Mouse (Mus musculus): Measurements from ENCODE around the gene Pramef12. TPM values are rescaled to one million over a fixed set of nuclear protein-coding genes. Genes with fewer than 3 reads are reported as not detected.
"Not testable (repeated sequence)": the region's sequence is repeated elsewhere in the genome, so short reads cannot be mapped to it uniquely, and the experiment has no call there.

Pramef12 gene
- polyA plus RNA-seq, 1 experiment from 2014 or later = 0.17 TPM

GRCm38 (mm10) chr4:144402712-144403111 is 5.6 kb downstream of the Pramef12 start:
- Histone ChIP-seq H3K27me3 (no peaks in the 10 kb centered on the region), H3K9ac (no peak overlapping the region), H3K4me1 (peaks cover 7% of the 10 kb centered on the region; the same call in 1 of the 2 replicates), H3K27ac (no peak overlapping the region), H3K9me3 (replicated peaks) (no peaks in the 10 kb centered on the region), H3K4me3 (replicated peaks) (no peak overlapping the region), H3K36me3 (no peaks in the 10 kb centered on the region), H3K4me2 (no peak overlapping the region)
- WGBS = 49% methylated on average over 4 of the region's 4 CpGs
- no peak for ATAC-seq (replicated peaks; ENCODE audit: low FRiP score)

DNA sequence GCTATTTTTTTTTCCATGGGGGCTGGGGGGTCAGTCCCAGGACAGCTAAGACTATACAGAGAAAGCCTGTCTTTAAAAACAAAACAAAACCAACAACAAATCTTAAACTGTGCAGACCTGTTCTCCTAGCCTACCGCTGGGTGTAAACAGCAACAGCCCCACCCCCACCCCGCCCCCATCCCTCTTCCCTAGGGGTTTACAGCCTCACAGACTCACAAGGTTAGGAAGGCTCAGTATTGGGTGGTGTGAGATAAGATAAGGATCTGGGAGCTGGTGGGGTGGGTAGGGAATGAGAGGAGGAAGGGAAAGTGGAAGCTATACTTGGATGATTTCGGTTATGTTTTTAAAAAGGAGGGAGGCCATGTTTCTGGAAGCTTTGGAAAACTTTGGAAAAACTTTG is 11.9 kb downstream of the Pramef12 start:
- Histone ChIP-seq H3K27ac (no peak overlapping the region), H3K36me3 (no peaks in the 10 kb centered on the region), H3K4me3 (replicated peaks) (no peak overlapping the region), H3K4me2 (no peak overlapping the region), H3K27me3 (no peaks in the 10 kb centered on the region), H3K4me1 (no peaks in the 10 kb centered on the region), H3K9me3 (replicated peaks) (no peaks in the 10 kb centered on the region), H3K9ac (no peak overlapping the region)
- no peak; the same call in 1 of the 2 replicates for ATAC-seq (replicated peaks; ENCODE audit: low FRiP score)
- WGBS = 38% methylated on average over 3 of the region's 3 CpGs

DNA sequence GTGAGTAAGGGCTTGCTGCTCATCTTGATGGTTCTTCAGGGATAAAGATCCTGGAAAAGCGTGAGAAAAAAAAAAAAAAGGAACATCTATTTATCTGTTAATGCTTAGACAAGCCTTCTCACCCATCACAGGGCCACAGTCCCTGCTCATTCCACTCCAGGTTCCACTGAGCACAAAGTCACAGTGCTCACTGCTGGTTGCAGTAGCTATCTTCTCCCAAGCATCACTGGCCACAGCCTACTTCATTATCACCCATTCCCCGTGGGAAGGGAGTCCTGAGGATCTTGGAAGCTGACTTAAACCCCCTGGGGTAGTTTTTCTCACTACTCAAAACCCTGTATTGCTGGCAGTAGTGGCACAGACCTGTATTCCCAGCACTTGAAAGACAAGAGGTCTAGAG is 30.4 kb downstream of the Pramef12 start, which contains the start of gene Pramef20:
Pramef20 (minus strand) TSS at position 23 of the 400 bp plus-strand sequence.
- WGBS = 48% methylated on average over 2 of the region's 2 CpGs
- no peak for ATAC-seq (replicated peaks; ENCODE audit: low FRiP score)
- H3K27me3 ChIP-seq = no peaks in the 10 kb centered on the region
- no peak within 1 kb of the TSS for H3K4me3 ChIP-seq (replicated peaks)
- H3K9me3 ChIP-seq (replicated peaks) = no peaks in the 10 kb centered on the region
- H3K36me3 ChIP-seq = no peaks in the 10 kb centered on the region
- no peak within 1 kb of the TSS for H3K9ac ChIP-seq
- no peak within 1 kb of the TSS for H3K4me2 ChIP-seq
- H3K27ac ChIP-seq = no peak within 1 kb of the TSS
- no peaks in the 10 kb centered on the region for H3K4me1 ChIP-seq

DNA sequence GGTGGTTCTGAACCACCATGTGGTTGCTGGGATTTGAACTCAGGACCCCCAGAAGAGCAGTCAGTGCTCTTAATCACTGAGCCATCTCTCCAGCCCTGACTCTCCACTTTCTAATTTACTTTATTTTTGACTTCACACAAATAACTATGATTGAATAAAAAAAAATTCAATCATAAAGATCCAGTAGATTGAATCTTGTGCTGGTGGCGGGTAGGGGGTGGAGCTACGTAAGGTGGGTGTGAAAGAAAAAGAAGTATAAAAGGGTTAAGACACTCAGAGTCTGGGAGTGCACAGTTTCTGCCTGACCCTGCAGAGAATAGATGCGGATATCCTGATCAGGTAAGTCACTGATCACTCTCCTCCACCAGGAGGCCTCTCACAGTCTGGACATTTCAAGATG is 50.6 kb downstream of the Pramef12 start, which contains the start of gene Gm13119:
Gm13119 (plus strand) TSS at position 301 of the 400 bp plus-strand sequence.
- not testable (repeated sequence) for H3K27ac ChIP-seq; H3K4me2 ChIP-seq; H3K9me3 ChIP-seq (replicated peaks); H3K4me1 ChIP-seq; H3K36me3 ChIP-seq; ATAC-seq (replicated peaks; ENCODE audit: low FRiP score); H3K4me3 ChIP-seq (replicated peaks); H3K27me3 ChIP-seq; H3K9ac ChIP-seq
- 89% methylated on average over 3 of the region's 3 CpGs for WGBS

Other genes starting within 250 kb of the Pramef12 start
- gene Oog3, start 245.8 kb downstream of the Pramef12 start, polyA plus RNA-seq (2015; fragmentation: Nextera tagmentation; extraction: Ambion mirVana) = not detected in 2 replicates
- gene Oog2, start 217.7 kb downstream of the Pramef12 start, polyA plus RNA-seq (2015; fragmentation: Nextera tagmentation; extraction: Ambion mirVana) = not detected in 2 replicates
- not detected in 2 replicates for gene C87977, start 195.1 kb downstream of the Pramef12 start, polyA plus RNA-seq (2015; fragmentation: Nextera tagmentation; extraction: Ambion mirVana)
- gene Pramel5, start 128.0 kb downstream of the Pramef12 start, polyA plus RNA-seq (2015; fragmentation: Nextera tagmentation; extraction: Ambion mirVana) = not detected in 2 replicates
- gene Gm13128, start 78.2 kb downstream of the Pramef12 start, polyA plus RNA-seq (2015; fragmentation: Nextera tagmentation; extraction: Ambion mirVana) = not detected in 2 replicates
- not detected in 2 replicates for gene Gm13119, start 50.5 kb downstream of the Pramef12 start, polyA plus RNA-seq (2015; fragmentation: Nextera tagmentation; extraction: Ambion mirVana)
- not detected in 2 replicates for gene Pramef20, start 30.5 kb downstream of the Pramef12 start, polyA plus RNA-seq (2015; fragmentation: Nextera tagmentation; extraction: Ambion mirVana)
- gene 1700012P22Rik, start 30.3 kb upstream of the Pramef12 start, polyA plus RNA-seq (2015; fragmentation: Nextera tagmentation; extraction: Ambion mirVana) = not detected in 2 replicates
- not detected in 2 replicates for gene Gm9944, start 44.9 kb upstream of the Pramef12 start, polyA plus RNA-seq (2015; fragmentation: Nextera tagmentation; extraction: Ambion mirVana)
- not detected in 2 replicates for gene Aadacl3, start 55.3 kb upstream of the Pramef12 start, polyA plus RNA-seq (2015; fragmentation: Nextera tagmentation; extraction: Ambion mirVana)
- gene 9430007A20Rik, start 111.4 kb upstream of the Pramef12 start, polyA plus RNA-seq (2015; fragmentation: Nextera tagmentation; extraction: Ambion mirVana) = not detected in 2 replicates
- not detected in 2 replicates for gene Gm13124, start 156.7 kb upstream of the Pramef12 start, polyA plus RNA-seq (2015; fragmentation: Nextera tagmentation; extraction: Ambion mirVana)
- gene Aadacl4, start 205.2 kb upstream of the Pramef12 start, polyA plus RNA-seq (2015; fragmentation: Nextera tagmentation; extraction: Ambion mirVana) = not detected in 2 replicates